Mouse (Mus musculus): Measurements from ENCODE around the gene Cacnb2.

DNA sequence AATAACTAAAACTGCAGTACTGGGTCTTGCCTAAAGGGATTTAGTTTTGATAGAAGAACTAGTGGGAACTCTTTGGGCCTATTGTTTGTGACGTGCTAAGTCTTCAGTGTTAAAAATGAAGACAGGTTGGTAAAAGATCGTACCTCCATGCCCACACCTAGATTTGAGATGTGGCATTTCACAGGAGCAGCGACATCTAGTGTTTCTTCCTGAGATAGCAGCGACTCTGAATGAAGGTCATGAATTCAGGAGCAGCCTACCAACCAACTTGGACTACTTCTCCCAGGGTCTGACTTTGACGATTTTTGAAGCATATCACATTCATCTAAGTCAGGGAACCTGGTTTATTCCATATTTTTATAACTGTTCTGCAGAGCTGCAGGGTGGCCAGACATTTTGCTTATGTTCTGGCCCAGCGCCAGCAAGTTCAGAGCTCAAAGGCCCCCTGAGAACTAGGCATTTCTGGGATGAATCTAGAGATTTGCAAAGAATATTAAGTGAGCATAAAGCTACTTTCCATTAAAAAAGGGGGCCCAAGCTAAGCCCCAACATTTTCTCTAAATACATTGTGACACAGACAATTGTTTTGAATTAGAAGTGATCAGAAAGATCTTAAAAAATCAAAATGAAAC is 74.1 kb downstream of the Cacnb2 start:
- no peak for TF ChIP-seq POLR2A (IDR thresholded peaks at IDR 0.05; ENCODE audit: borderline replicate concordance, extremely low read depth, low read depth, low read length)
- TF ChIP-seq CTCF (IDR thresholded peaks at IDR 0.05; ENCODE audit: insufficient read depth, low read length), result peak; percentile 38

Measured in lung, adult 2 months (tissue).